Mouse (Mus musculus): ENCODE measurements at regions not wholly inside any gene's neighbourhood (a gene's known extent, or its start where the extent isn't known, plus 50 kb on each side); places are given as distances from the start of the nearest gene placed in this dataset.

DNA sequence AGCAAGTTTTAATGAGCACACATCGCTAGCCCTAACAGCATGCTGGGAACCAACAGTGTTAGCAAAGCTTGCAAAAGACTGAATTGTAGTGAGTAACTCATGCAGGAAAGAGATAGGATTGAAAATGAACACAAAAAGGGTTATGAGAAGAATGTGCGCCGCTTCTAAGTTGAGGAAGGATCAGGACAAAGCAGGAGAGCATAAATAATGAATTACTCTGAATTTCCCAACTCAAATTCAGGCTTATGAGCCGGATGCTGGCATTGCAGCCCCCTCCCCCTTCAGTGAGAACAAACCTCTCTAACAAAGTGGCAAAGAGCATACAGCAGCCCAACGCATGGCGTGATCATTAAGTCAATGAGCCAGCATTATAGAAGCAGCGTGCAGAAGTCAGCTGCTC, 243.6 kb upstream of the Clec14a start:
- TF ChIP-seq EP300 (IDR thresholded peaks at IDR 0.05; ENCODE audit: low read length) = no peak
- no peak for TF ChIP-seq POLR2A (IDR thresholded peaks at IDR 0.05; ENCODE audit: low read depth, low read length)
- no peak for TF ChIP-seq HCFC1 (IDR thresholded peaks at IDR 0.05; ENCODE audit: low read depth, low read length)
- no peak for TF ChIP-seq CHD2 (IDR thresholded peaks at IDR 0.05; ENCODE audit: low read length)
- no peak for TF ChIP-seq GABPA (IDR thresholded peaks at IDR 0.05; ENCODE audit: insufficient replicate concordance, low read depth, low read length)
- no peak for TF ChIP-seq CTCF (conservative IDR thresholded peaks at IDR 0.05 in 1 of 2, IDR thresholded peaks at IDR 0.05 in 1 of 2; ENCODE audit: low read depth in 2 of 2, low read length in 2 of 2)
- TF ChIP-seq ZC3H11A (IDR thresholded peaks at IDR 0.05; ENCODE audit: low read depth, low read length) = no peak
- TF ChIP-seq NRF1 (IDR thresholded peaks at IDR 0.05; ENCODE audit: low read depth, low read length) = no peak
- no peak for TF ChIP-seq ZKSCAN1 (IDR thresholded peaks at IDR 0.05; ENCODE audit: borderline replicate concordance, low read depth, low read length)
- TF ChIP-seq MAFK (IDR thresholded peaks at IDR 0.05; ENCODE audit: insufficient replicate concordance, low read length) = no peak
- no peak for TF ChIP-seq NELFE (IDR thresholded peaks at IDR 0.05; ENCODE audit: low read depth, low read length)
- TF ChIP-seq MXI1 (IDR thresholded peaks at IDR 0.05; ENCODE audit: low read depth, low read length) = no peak
- TF ChIP-seq POLR2AphosphoS2 (IDR thresholded peaks at IDR 0.05; ENCODE audit: low read depth, low read length) = no peak
